Mouse (Mus musculus) cerebral cortex, adult 2 months (tissue): ENCODE measurements around the gene 1700011M02Rik.

Source experiments
- WGBS: fragments of 180-500 bp; shearing (Covaris S2); methylation state at CpG from one replicate; pipeline ENCODE4 v1.1.7; 2018; 5-methylcytosine and 5-hydroxymethylcytosine counted together

Gene 1700011M02Rik

GRCm38 (mm10) chrX:102908587-102908986 is at the start of gene 1700011M02Rik, which contains the start of gene Dmrtc1a:
Gene 1700011M02Rik (plus strand): TSS chrX:102908905.
Gene Dmrtc1a (minus strand): TSS chrX:102908687.
- WGBS = 89% methylated on average over 9 of the region's 9 CpGs

GRCm38 (mm10) chrX:102867871-102868270 is 40.8 kb upstream of the 1700011M02Rik start, which contains the start of gene 1700031F05Rik:
Gene 1700031F05Rik (minus strand): TSS chrX:102867971.
- WGBS = 90% methylated on average over 6 of the region's 6 CpGs

GRCm38 (mm10) chrX:102914823-102915222 is 6.1 kb downstream of the 1700011M02Rik start:
- WGBS = 82% methylated on average over 1 of the region's 1 CpGs

GRCm38 (mm10) chrX:102926707-102927106 is 18.0 kb downstream of the 1700011M02Rik start:
- WGBS = 23% methylated on average over 4 of the region's 4 CpGs

- WGBS = 91% methylated on average over 6 of the region's 6 CpGs
Observed at GRCm38 (mm10) chrX:102928072-102928471, 19.4 kb downstream of the 1700011M02Rik start, which contains the start of gene 1700018G05Rik. Gene 1700018G05Rik (plus strand): TSS chrX:102928372.

GRCm38 (mm10) chrX:102932992-102933570 is 24.4 kb downstream of the 1700011M02Rik start:
- 25% methylated on average over 12 of the region's 12 CpGs for WGBS

- 7% methylated on average over 46 of the region's 68 CpGs for WGBS
Observed at GRCm38 (mm10) chrX:102933571-102934394, 25.1 kb downstream of the 1700011M02Rik start.

GRCm38 (mm10) chrX:102934395-102934764 is 25.7 kb downstream of the 1700011M02Rik start:
- WGBS = 38% methylated on average over 8 of the region's 8 CpGs

- 75% methylated on average over 5 of the region's 5 CpGs for WGBS
Observed at GRCm38 (mm10) chrX:102936743-102937142, 28.0 kb downstream of the 1700011M02Rik start.

GRCm38 (mm10) chrX:102950136-102950535 is 41.4 kb downstream of the 1700011M02Rik start:
- 79% methylated on average over 11 of the region's 11 CpGs for WGBS

- 22% methylated on average over 4 of the region's 4 CpGs for WGBS
Observed at GRCm38 (mm10) chrX:102958917-102959316, 50.2 kb downstream of the 1700011M02Rik start.
